Mouse (Mus musculus): Measurements from ENCODE around the gene Sim1. TPM values are rescaled to one million over a fixed set of nuclear protein-coding genes. Genes with fewer than 3 reads are reported as not detected.

The Sim1 gene
- polyA plus RNA-seq, 1 experiment = 0.30 TPM

DNA sequence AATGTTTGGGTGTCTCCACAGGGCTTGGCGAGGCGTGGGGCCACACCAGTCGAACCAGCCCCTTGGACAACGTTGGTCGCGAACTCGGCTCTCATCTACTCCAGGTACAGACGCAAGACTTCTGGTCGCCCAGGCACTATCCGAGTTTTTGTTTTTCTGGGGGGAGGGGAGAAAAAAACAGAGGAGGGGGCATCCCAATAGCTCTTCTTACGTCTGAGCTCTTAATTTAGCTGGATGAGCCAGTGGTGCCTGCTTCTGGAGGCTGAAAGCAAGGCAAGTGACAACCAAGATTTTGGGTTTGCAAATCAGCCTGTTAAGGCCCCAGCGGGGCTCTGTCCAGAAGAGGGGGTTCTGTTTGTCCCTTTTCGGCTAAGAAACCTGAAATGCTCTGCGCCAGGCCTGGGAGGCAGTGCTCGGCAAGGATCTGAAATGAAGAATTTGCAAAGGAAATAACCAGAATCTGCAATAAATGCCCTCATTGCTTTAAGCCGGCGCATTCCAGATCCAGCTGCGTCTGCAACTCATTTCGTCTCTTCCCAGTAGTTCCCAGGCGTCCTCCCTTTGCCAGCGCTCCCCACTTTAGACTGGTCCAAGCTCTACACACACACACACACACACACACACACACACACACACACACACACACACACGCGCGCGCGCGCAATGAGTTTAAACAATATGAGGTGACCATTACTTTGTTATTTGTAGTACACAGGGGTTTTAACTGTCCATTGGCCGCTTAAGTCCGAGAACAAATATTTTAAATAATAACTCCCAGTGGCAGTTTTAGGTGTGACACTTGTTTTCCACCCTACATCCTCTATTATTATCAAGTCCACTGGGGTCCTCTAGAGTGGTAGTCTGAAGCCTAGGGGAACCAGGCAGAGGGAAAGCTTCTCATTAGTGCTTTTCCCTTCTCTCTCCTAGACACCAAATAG, 10.5 kb downstream of the Sim1 start:
- H3K36me3 ChIP-seq (ENCODE audit: control insufficient read depth, insufficient read depth, low read length, poor library complexity, severe bottlenecking) = no peaks in the 10 kb centered on the region
- no peaks in the 10 kb centered on the region for H3K4me1 ChIP-seq (ENCODE audit: control insufficient read depth, insufficient read depth, low read length)
- no peak overlapping the region for H3K4me3 ChIP-seq (ENCODE audit: low read depth, low read length)
- H3K27ac ChIP-seq (ENCODE audit: insufficient read depth, low read length) = no peak overlapping the region
- peaks cover 6% of the 10 kb centered on the region; the same call in 1 of the 2 replicates for H3K27me3 ChIP-seq (ENCODE audit: control insufficient read depth, insufficient read depth, low read length, poor library complexity, severe bottlenecking)
- no peak for TF ChIP-seq POLR2A (IDR thresholded peaks at IDR 0.05; ENCODE audit: insufficient read depth, low read length)
- no peak for TF ChIP-seq CTCF (IDR thresholded peaks at IDR 0.05; ENCODE audit: low read depth, low read length)
- TF ChIP-seq EP300 (IDR thresholded peaks at IDR 0.05; ENCODE audit: insufficient read depth, low read depth, low read length) = no peak
- H3K9ac ChIP-seq (ENCODE audit: low read depth, poor library complexity, severe bottlenecking) = no peak overlapping the region
- no peaks in the 10 kb centered on the region for H3K9me3 ChIP-seq (replicated peaks; ENCODE audit: control insufficient read depth, insufficient read depth, low read length, poor library complexity, severe bottlenecking)

DNA sequence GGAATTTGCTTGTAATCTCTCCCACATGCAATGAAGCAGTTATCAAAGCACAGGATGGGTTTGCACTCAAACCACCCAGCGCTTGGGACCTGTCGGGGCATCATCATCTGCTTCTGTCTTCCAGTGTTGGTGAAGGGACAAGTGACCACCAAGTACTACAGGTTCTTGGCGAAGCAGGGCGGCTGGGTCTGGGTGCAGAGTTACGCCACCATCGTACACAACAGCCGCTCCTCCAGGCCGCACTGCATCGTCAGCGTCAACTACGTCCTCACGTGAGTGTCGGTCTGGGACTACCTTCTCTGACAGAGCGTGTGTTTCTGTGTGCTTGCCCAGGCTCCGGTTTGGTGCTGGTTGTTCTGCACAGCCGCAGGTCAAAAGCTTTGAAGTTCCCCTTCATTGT, 15.8 kb downstream of the Sim1 start:
- H3K4me1 ChIP-seq (ENCODE audit: control insufficient read depth, insufficient read depth, low read length) = no peaks in the 10 kb centered on the region
- H3K9me3 ChIP-seq (replicated peaks; ENCODE audit: control insufficient read depth, insufficient read depth, low read length, poor library complexity, severe bottlenecking) = no peaks in the 10 kb centered on the region
- no peak overlapping the region for H3K27ac ChIP-seq (ENCODE audit: insufficient read depth, low read length)
- TF ChIP-seq EP300 (IDR thresholded peaks at IDR 0.05; ENCODE audit: insufficient read depth, low read depth, low read length) (no peak), CTCF (IDR thresholded peaks at IDR 0.05; ENCODE audit: low read depth, low read length) (no peak), POLR2A (IDR thresholded peaks at IDR 0.05; ENCODE audit: insufficient read depth, low read length) (no peak)
- H3K9ac ChIP-seq (ENCODE audit: low read depth, poor library complexity, severe bottlenecking) = no peak overlapping the region
- no peak overlapping the region for H3K4me3 ChIP-seq (ENCODE audit: low read depth, low read length)
- H3K27me3 ChIP-seq (ENCODE audit: control insufficient read depth, insufficient read depth, low read length, poor library complexity, severe bottlenecking) = peaks cover 3% of the 10 kb centered on the region
- no peaks in the 10 kb centered on the region for H3K36me3 ChIP-seq (ENCODE audit: control insufficient read depth, insufficient read depth, low read length, poor library complexity, severe bottlenecking)

GRCm38 (mm10) chr10:50910861-50911410, 16.4 kb downstream of the Sim1 start:
- H3K4me3 ChIP-seq (ENCODE audit: low read depth, low read length) = no peak overlapping the region
- TF ChIP-seq POLR2A (IDR thresholded peaks at IDR 0.05; ENCODE audit: insufficient read depth, low read length) (no peak), EP300 (IDR thresholded peaks at IDR 0.05; ENCODE audit: insufficient read depth, low read depth, low read length) (no peak), CTCF (IDR thresholded peaks at IDR 0.05; ENCODE audit: low read depth, low read length) (no peak)
- no peaks in the 10 kb centered on the region for H3K36me3 ChIP-seq (ENCODE audit: control insufficient read depth, insufficient read depth, low read length, poor library complexity, severe bottlenecking)
- H3K27me3 ChIP-seq (ENCODE audit: control insufficient read depth, insufficient read depth, low read length, poor library complexity, severe bottlenecking) = peaks cover 3% of the 10 kb centered on the region
- no peaks in the 10 kb centered on the region for H3K4me1 ChIP-seq (ENCODE audit: control insufficient read depth, insufficient read depth, low read length)
- no peak overlapping the region for H3K27ac ChIP-seq (ENCODE audit: insufficient read depth, low read length)
- H3K9ac ChIP-seq (ENCODE audit: low read depth, poor library complexity, severe bottlenecking) = no peak overlapping the region
- no peaks in the 10 kb centered on the region for H3K9me3 ChIP-seq (replicated peaks; ENCODE audit: control insufficient read depth, insufficient read depth, low read length, poor library complexity, severe bottlenecking)

DNA sequence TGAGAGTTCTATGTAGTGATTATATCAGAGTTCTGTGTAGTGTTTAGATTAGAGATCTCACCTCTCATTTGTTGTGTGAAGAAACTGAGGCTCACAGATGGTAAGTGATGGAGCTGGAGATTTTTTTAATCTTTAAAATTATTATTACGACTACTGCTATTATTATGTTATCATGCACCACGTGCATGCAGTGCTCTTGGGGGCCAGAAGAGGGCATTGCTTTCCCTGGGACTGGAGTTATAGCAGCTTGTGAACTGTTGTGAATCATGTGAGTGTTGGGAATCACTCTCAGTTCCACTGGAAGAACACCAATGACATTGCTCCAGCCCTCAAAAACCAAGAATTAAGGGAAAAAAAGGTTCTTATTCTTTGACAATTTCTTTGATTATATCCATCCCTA, 21.1 kb downstream of the Sim1 start:
- no peaks in the 10 kb centered on the region for H3K36me3 ChIP-seq (ENCODE audit: control insufficient read depth, insufficient read depth, low read length, poor library complexity, severe bottlenecking)
- H3K4me1 ChIP-seq (ENCODE audit: control insufficient read depth, insufficient read depth, low read length) = no peaks in the 10 kb centered on the region
- no peaks in the 10 kb centered on the region for H3K9me3 ChIP-seq (replicated peaks; ENCODE audit: control insufficient read depth, insufficient read depth, low read length, poor library complexity, severe bottlenecking)
- H3K27me3 ChIP-seq (ENCODE audit: control insufficient read depth, insufficient read depth, low read length, poor library complexity, severe bottlenecking) = peaks cover 3% of the 10 kb centered on the region
- no peak overlapping the region for H3K4me3 ChIP-seq (ENCODE audit: low read depth, low read length)
- H3K9ac ChIP-seq (ENCODE audit: low read depth, poor library complexity, severe bottlenecking) = no peak overlapping the region
- H3K27ac ChIP-seq (ENCODE audit: insufficient read depth, low read length) = no peak overlapping the region
- no peak for TF ChIP-seq POLR2A (IDR thresholded peaks at IDR 0.05; ENCODE audit: insufficient read depth, low read length)
- peak; percentile 58 for TF ChIP-seq CTCF (IDR thresholded peaks at IDR 0.05; ENCODE audit: low read depth, low read length)

- H3K4me3 ChIP-seq (ENCODE audit: low read depth, low read length) = no peak overlapping the region
- no peaks in the 10 kb centered on the region for H3K36me3 ChIP-seq (ENCODE audit: control insufficient read depth, insufficient read depth, low read length, poor library complexity, severe bottlenecking)
- H3K27ac ChIP-seq (ENCODE audit: insufficient read depth, low read length) = no peak overlapping the region
- no peak overlapping the region for H3K9ac ChIP-seq (ENCODE audit: low read depth, poor library complexity, severe bottlenecking)
- no peaks in the 10 kb centered on the region for H3K9me3 ChIP-seq (replicated peaks; ENCODE audit: control insufficient read depth, insufficient read depth, low read length, poor library complexity, severe bottlenecking)
- H3K27me3 ChIP-seq (ENCODE audit: control insufficient read depth, insufficient read depth, low read length, poor library complexity, severe bottlenecking) = no peaks in the 10 kb centered on the region
- no peaks in the 10 kb centered on the region for H3K4me1 ChIP-seq (ENCODE audit: control insufficient read depth, insufficient read depth, low read length)
- no peak for TF ChIP-seq CTCF (IDR thresholded peaks at IDR 0.05; ENCODE audit: low read depth, low read length)
- no peak for TF ChIP-seq POLR2A (IDR thresholded peaks at IDR 0.05; ENCODE audit: insufficient read depth, low read length)
- no peak for TF ChIP-seq EP300 (IDR thresholded peaks at IDR 0.05; ENCODE audit: insufficient read depth, low read depth, low read length)
Observed at GRCm38 (mm10) chr10:50929281-50929680, 34.7 kb downstream of the Sim1 start.

DNA sequence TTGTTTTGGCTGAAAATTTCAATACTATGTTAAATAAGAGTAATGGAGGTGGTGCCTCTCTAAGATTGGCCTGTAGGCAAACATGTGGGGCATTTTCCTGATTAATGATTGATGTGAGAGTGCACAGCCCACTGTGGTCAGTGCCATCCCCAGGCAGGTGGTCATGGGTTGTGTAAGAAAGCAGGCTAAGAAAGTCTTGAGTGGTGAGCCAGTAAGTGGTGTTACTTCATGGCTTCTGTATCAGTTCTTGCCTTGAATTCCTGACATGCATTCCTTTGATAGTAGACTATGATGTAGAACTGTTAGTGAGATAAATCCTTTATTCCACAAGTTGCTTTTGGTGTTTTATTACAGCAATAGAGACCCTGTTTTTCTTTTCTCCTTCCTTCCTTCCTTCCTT, 41.1 kb downstream of the Sim1 start:
- H3K9me3 ChIP-seq (replicated peaks; ENCODE audit: control insufficient read depth, insufficient read depth, low read length, poor library complexity, severe bottlenecking) = no peaks in the 10 kb centered on the region
- no peaks in the 10 kb centered on the region for H3K27me3 ChIP-seq (ENCODE audit: control insufficient read depth, insufficient read depth, low read length, poor library complexity, severe bottlenecking)
- no peak overlapping the region for H3K9ac ChIP-seq (ENCODE audit: low read depth, poor library complexity, severe bottlenecking)
- H3K36me3 ChIP-seq (ENCODE audit: control insufficient read depth, insufficient read depth, low read length, poor library complexity, severe bottlenecking) = no peaks in the 10 kb centered on the region
- H3K4me1 ChIP-seq (ENCODE audit: control insufficient read depth, insufficient read depth, low read length) = no peaks in the 10 kb centered on the region
- TF ChIP-seq CTCF (IDR thresholded peaks at IDR 0.05; ENCODE audit: low read depth, low read length) = no peak
- TF ChIP-seq EP300 (IDR thresholded peaks at IDR 0.05; ENCODE audit: insufficient read depth, low read depth, low read length) = no peak
- no peak for TF ChIP-seq POLR2A (IDR thresholded peaks at IDR 0.05; ENCODE audit: insufficient read depth, low read length)
- no peak overlapping the region for H3K4me3 ChIP-seq (ENCODE audit: low read depth, low read length)
- H3K27ac ChIP-seq (ENCODE audit: insufficient read depth, low read length) = no peak overlapping the region
